ENCODE assay signal across 32 mouse cellular contexts in genomic region chr13:112492285-112492678, GRCm38 (mm10).
"Had no signal": no experiment of that assay in that cellular context is flagged by ENCODE, and none has a peak within 500 bp of the region (broad histone marks: within the 10 kb centered on the region; RNA-seq: fewer than 3 reads in every experiment).

No protein-coding gene starts in this region.

- H3K4me3 ChIP-seq: limb, embryonic 12.5 days; limb, embryonic 13.5 days; limb, embryonic 15.5 days; liver, embryonic 12.5 days; liver, embryonic 13.5 days; liver, embryonic 15.5 days; lung, embryonic 15.5 days; megakaryocyte, embryonic 14.5 days; midbrain, embryonic 10.5 days; midbrain, embryonic 12.5 days; midbrain, embryonic 13.5 days; midbrain, embryonic 15.5 days; myocyte; neural tube, embryonic 12.5 days; neural tube, embryonic 13.5 days had no signal

- DNase-seq: left cerebral cortex, postnatal 4 days; liver; liver, embryonic 13.5 days; liver, postnatal 0 days; lung, adult 18-20 months; lung, adult 2 months; lung, embryonic 14.5 days; lung, postnatal 10 days; lung, postnatal 14 days; lung, postnatal 36 days; lung, postnatal 4 days; midbrain, embryonic 14.5 days had no signal

- H3K4me2 ChIP-seq: limb, embryonic 12.5 days; limb, embryonic 13.5 days; limb, embryonic 15.5 days; liver, embryonic 11.5 days; liver, embryonic 12.5 days; liver, embryonic 13.5 days; liver, embryonic 15.5 days; lung, embryonic 14.5 days; lung, embryonic 15.5 days; midbrain, embryonic 11.5 days; midbrain, embryonic 12.5 days; midbrain, embryonic 13.5 days; midbrain, embryonic 15.5 days; neural tube, embryonic 12.5 days; neural tube, embryonic 13.5 days had no signal

- H3K27me3 ChIP-seq: limb, embryonic 12.5 days; limb, embryonic 13.5 days; limb, embryonic 15.5 days; liver, embryonic 12.5 days; liver, embryonic 13.5 days; liver, embryonic 15.5 days; lung, embryonic 15.5 days; megakaryocyte, embryonic 14.5 days; midbrain, embryonic 12.5 days; midbrain, embryonic 13.5 days; midbrain, embryonic 15.5 days; neural tube, embryonic 12.5 days; neural tube, embryonic 13.5 days had no signal

- ATAC-seq: liver, embryonic 12.5 days; liver, postnatal 0 days; lung, postnatal 0 days; midbrain, embryonic 13.5 days; midbrain, embryonic 15.5 days; midbrain, embryonic 16.5 days had no signal

- H3K27ac ChIP-seq: limb, embryonic 12.5 days; limb, embryonic 13.5 days; limb, embryonic 15.5 days; liver, embryonic 12.5 days; liver, embryonic 13.5 days; liver, embryonic 14.5 days; liver, embryonic 15.5 days; lung, embryonic 15.5 days; macrophage; midbrain, embryonic 10.5 days; midbrain, embryonic 12.5 days; midbrain, embryonic 13.5 days; midbrain, embryonic 15.5 days; neural tube, embryonic 12.5 days; neural tube, embryonic 13.5 days had no signal

- H3K9me3 ChIP-seq: limb, embryonic 12.5 days; limb, embryonic 13.5 days; limb, embryonic 15.5 days; liver, embryonic 12.5 days; liver, embryonic 13.5 days; liver, embryonic 15.5 days; lung, embryonic 15.5 days; megakaryocyte, embryonic 14.5 days; midbrain, embryonic 10.5 days; midbrain, embryonic 12.5 days; midbrain, embryonic 13.5 days; midbrain, embryonic 15.5 days; neural tube, embryonic 12.5 days; neural tube, embryonic 13.5 days had no signal

- H3K4me1 ChIP-seq: limb, embryonic 15.5 days; liver, embryonic 15.5 days; lung, embryonic 15.5 days; midbrain, embryonic 10.5 days; midbrain, embryonic 12.5 days; midbrain, embryonic 13.5 days; midbrain, embryonic 15.5 days; neural tube, embryonic 12.5 days; neural tube, embryonic 13.5 days had no signal

- H3K9ac ChIP-seq: limb, embryonic 12.5 days; limb, embryonic 13.5 days; limb, embryonic 15.5 days; liver, embryonic 12.5 days; liver, embryonic 13.5 days; liver, embryonic 14.5 days; liver, embryonic 15.5 days; liver, postnatal 0 days; lung, embryonic 14.5 days; lung, embryonic 15.5 days; midbrain, embryonic 12.5 days; midbrain, embryonic 13.5 days; midbrain, embryonic 15.5 days; neural tube, embryonic 12.5 days; neural tube, embryonic 13.5 days had no signal
